Mouse (Mus musculus) limb, embryonic 15.5 days (tissue): Measurements from ENCODE around the gene Gltpd2. TPM values are rescaled to one million over a fixed set of nuclear protein-coding genes. Genes with fewer than 3 reads are reported as not detected.

Experiments
- ATAC-seq: fragments of 200-750 bp; cut with Nextera tagmentation; 2 replicates; pipeline ENCODE4 v1.8.0; 2017; ENCODE audit warnings: low read depth, moderate TSS enrichment; ENCODE audit not compliant: insufficient number of reproducible peaks, low FRiP score, low TSS enrichment
- H3K27ac ChIP-seq: fragments of 300-500 bp; sonication (generic); 2 replicates; pipeline ENCODE4 v1.5.1; 2015; ENCODE audit warnings: moderate library complexity, mild to moderate bottlenecking, inconsistent platforms
- H3K27me3 ChIP-seq: fragments of 300-500 bp; sonication (generic); 2 replicates; pipeline ENCODE4 v1.6.1; 2015; ENCODE audit warnings: inconsistent platforms
- H3K36me3 ChIP-seq: fragments of 300-500 bp; sonication (generic); 2 replicates; pipeline ENCODE4 v1.6.1; 2015; ENCODE audit warnings: inconsistent platforms
- H3K4me1 ChIP-seq: fragments of 300-500 bp; sonication (generic); 2 replicates; pipeline ENCODE4 v1.6.1; 2015; ENCODE audit warnings: inconsistent platforms
- H3K4me2 ChIP-seq: fragments of 300-500 bp; sonication (generic); 2 replicates; pipeline ENCODE4 v1.6.1; 2015; ENCODE audit warnings: mild to moderate bottlenecking, inconsistent platforms
- H3K4me3 ChIP-seq: fragments of 300-500 bp; sonication (generic); 2 replicates; pipeline ENCODE4 v1.5.1; 2015; ENCODE audit warnings: mild to moderate bottlenecking, inconsistent platforms
- H3K9ac ChIP-seq: fragments of 300-500 bp; sonication (generic); 2 replicates; pipeline ENCODE4 v1.6.1; 2015; ENCODE audit warnings: inconsistent platforms
- H3K9me3 ChIP-seq: fragments of 300-500 bp; sonication (generic); 2 replicates; pipeline ENCODE4 v1.6.1; 2016; ENCODE audit warnings: inconsistent platforms
- WGBS: fragments of 180-500 bp; shearing (Covaris S2); methylation state at CpG from one replicate; pipeline ENCODE4 v1.1.7; 2015; 5-methylcytosine and 5-hydroxymethylcytosine counted together
- polyA plus RNA-seq: library from polyadenylated mRNA; unstranded; fragments of >200 nt; fragmentation: Nextera tagmentation; extraction: Ambion mirVana; gene quantifications from 2 replicates; pipeline ENCODE4 v1.2.1, GENCODE M21; 2015

The Gltpd2 gene
- polyA plus RNA-seq, 1 experiment from 2014 or later = 0.26 TPM

GRCm38 (mm10) chr11:70540928-70541327 lies 21.9 kb downstream of the Gltpd2 start:
- ATAC-seq = no peak
- Histone ChIP-seq H3K36me3 (no peaks in the 10 kb centered on the region), H3K4me2 (peak overlapping the region; percentile 85), H3K27me3 (peaks cover 10% of the 10 kb centered on the region; the same call in 1 of the 2 replicates), H3K4me3 (peak overlapping the region; percentile 69), H3K9me3 (no peaks in the 10 kb centered on the region), H3K9ac (no peak overlapping the region), H3K4me1 (peaks cover 7% of the 10 kb centered on the region), H3K27ac (no peak overlapping the region)
- 91% methylated on average over 7 of the region's 7 CpGs for WGBS

GRCm38 (mm10) chr11:70541415-70541814 lies 22.4 kb downstream of the Gltpd2 start:
- Histone ChIP-seq H3K9me3 (no peaks in the 10 kb centered on the region), H3K9ac (no peak overlapping the region), H3K36me3 (no peaks in the 10 kb centered on the region), H3K4me2 (0 out of 2 replicates have a peak overlapping the region, but pooled peaks have one; percentile 85), H3K4me3 (0 out of 2 replicates have a peak overlapping the region, but pooled peaks have one; percentile 69), H3K4me1 (peaks cover 7% of the 10 kb centered on the region), H3K27ac (no peak overlapping the region), H3K27me3 (peaks cover 10% of the 10 kb centered on the region; the same call in 1 of the 2 replicates)
- no peak for ATAC-seq
- WGBS = 62% methylated on average over 5 of the region's 5 CpGs

- 62% methylated on average over 7 of the region's 7 CpGs for WGBS
- no peak for ATAC-seq
- Histone ChIP-seq H3K9ac (no peak overlapping the region), H3K27me3 (peaks cover 4% of the 10 kb centered on the region; the same call in 1 of the 2 replicates), H3K4me1 (peaks cover 7% of the 10 kb centered on the region), H3K27ac (no peak overlapping the region), H3K9me3 (no peaks in the 10 kb centered on the region), H3K4me3 (no peak overlapping the region), H3K36me3 (no peaks in the 10 kb centered on the region), H3K4me2 (no peak overlapping the region)
Measured at GRCm38 (mm10) chr11:70544496-70544895, 25.5 kb downstream of the Gltpd2 start.

- no peak overlapping the region for H3K9ac ChIP-seq
- 81% methylated on average over 8 of the region's 8 CpGs for WGBS
Measured at GRCm38 (mm10) chr11:70551526-70551925, 32.5 kb downstream of the Gltpd2 start.

GRCm38 (mm10) chr11:70553940-70554339 lies 34.9 kb downstream of the Gltpd2 start:
- H3K36me3 ChIP-seq = peaks cover 12% of the 10 kb centered on the region
- no peak for ATAC-seq
- H3K4me1 ChIP-seq = no peaks in the 10 kb centered on the region
- H3K27me3 ChIP-seq = no peaks in the 10 kb centered on the region
- H3K9me3 ChIP-seq = no peaks in the 10 kb centered on the region
- WGBS = 21% methylated on average over 7 of the region's 7 CpGs
- H3K4me3 ChIP-seq = no peak overlapping the region
- H3K27ac ChIP-seq = no peak overlapping the region
- no peak overlapping the region for H3K4me2 ChIP-seq
- H3K9ac ChIP-seq = no peak overlapping the region

More at GRCm38 (mm10) chr11:70551526-70551925, 32.5 kb downstream of the Gltpd2 start:
- ATAC-seq = no peak
- Histone ChIP-seq H3K9me3 (no peaks in the 10 kb centered on the region), H3K4me1 (no peaks in the 10 kb centered on the region), H3K36me3 (peaks cover 12% of the 10 kb centered on the region), H3K4me2 (no peak overlapping the region), H3K27ac (no peak overlapping the region), H3K4me3 (no peak overlapping the region), H3K27me3 (no peaks in the 10 kb centered on the region)

GRCm38 (mm10) chr11:70557545-70557944 lies 38.5 kb downstream of the Gltpd2 start:
- Histone ChIP-seq H3K27me3 (no peaks in the 10 kb centered on the region), H3K4me1 (peaks cover 7% of the 10 kb centered on the region), H3K9ac (no peak overlapping the region), H3K27ac (no peak overlapping the region), H3K4me3 (no peak overlapping the region), H3K4me2 (no peak overlapping the region), H3K9me3 (no peaks in the 10 kb centered on the region), H3K36me3 (peaks cover 9% of the 10 kb centered on the region)
- ATAC-seq = no peak
- 90% methylated on average over 9 of the region's 9 CpGs for WGBS

GRCm38 (mm10) chr11:70561937-70562286 lies 42.9 kb downstream of the Gltpd2 start:
- H3K4me3 ChIP-seq = peak overlapping the region; percentile 90
- no peaks in the 10 kb centered on the region for H3K9me3 ChIP-seq
- no peak for ATAC-seq
- H3K36me3 ChIP-seq = no peaks in the 10 kb centered on the region
- peaks cover 35% of the 10 kb centered on the region for H3K4me1 ChIP-seq
- peak overlapping the region; percentile 90 for H3K27ac ChIP-seq
- peak overlapping the region; percentile 90 for H3K4me2 ChIP-seq
- H3K9ac ChIP-seq = 0 out of 2 replicates have a peak overlapping the region, but pooled peaks have one; percentile 72
- H3K27me3 ChIP-seq = no peaks in the 10 kb centered on the region
- 6% methylated on average over 2 of the region's 2 CpGs for WGBS

GRCm38 (mm10) chr11:70562287-70562994 lies 43.4 kb downstream of the Gltpd2 start, which contains the start of gene Mink1:
Mink1 (plus strand) TSS chr11:70562881.
- under 1% methylated on average over 41 of the region's 57 CpGs for WGBS
- Histone ChIP-seq H3K4me3 (peak within 1 kb of the TSS; percentile 90), H3K4me1 (peaks cover 37% of the 10 kb centered on the region), H3K27me3 (no peaks in the 10 kb centered on the region), H3K36me3 (no peaks in the 10 kb centered on the region), H3K9ac (peak within 1 kb of the TSS; percentile 72), H3K27ac (peak within 1 kb of the TSS; percentile 90), H3K4me2 (peak within 1 kb of the TSS; percentile 90), H3K9me3 (no peaks in the 10 kb centered on the region)
- ATAC-seq = peak; percentile 85

- 2% methylated on average over 19 of the region's 31 CpGs for WGBS
Measured at GRCm38 (mm10) chr11:70562995-70563469, 44.0 kb downstream of the Gltpd2 start.

GRCm38 (mm10) chr11:70563470-70564275 lies 44.7 kb downstream of the Gltpd2 start:
- Histone ChIP-seq H3K4me3 (peak overlapping the region; percentile 90), H3K9ac (peak overlapping the region; percentile 72), H3K27ac (peak overlapping the region; percentile 90), H3K4me2 (peak overlapping the region; percentile 90), H3K4me1 (peaks cover 37% of the 10 kb centered on the region), H3K9me3 (no peaks in the 10 kb centered on the region), H3K36me3 (peaks cover 8% of the 10 kb centered on the region; the same call in 1 of the 2 replicates), H3K27me3 (no peaks in the 10 kb centered on the region)
- WGBS = under 1% methylated on average over 25 of the region's 25 CpGs
- ATAC-seq = no peak

More at GRCm38 (mm10) chr11:70562995-70563469, 44.0 kb downstream of the Gltpd2 start:
- Histone ChIP-seq H3K9me3 (no peaks in the 10 kb centered on the region), H3K4me2 (peak overlapping the region; percentile 90), H3K36me3 (peaks cover 5% of the 10 kb centered on the region; the same call in 1 of the 2 replicates), H3K27me3 (no peaks in the 10 kb centered on the region), H3K4me1 (peaks cover 37% of the 10 kb centered on the region), H3K27ac (peak overlapping the region; percentile 90), H3K4me3 (peak overlapping the region; percentile 90), H3K9ac (peak overlapping the region; percentile 72)
- ATAC-seq = peak; percentile 11; the same call in 1 of the 2 replicates

- H3K27ac ChIP-seq = no peak overlapping the region
- no peaks in the 10 kb centered on the region for H3K9me3 ChIP-seq
- peaks cover 37% of the 10 kb centered on the region for H3K4me1 ChIP-seq
- no peak for ATAC-seq
- peak overlapping the region; percentile 90 for H3K4me2 ChIP-seq
- no peaks in the 10 kb centered on the region for H3K27me3 ChIP-seq
- H3K36me3 ChIP-seq = peaks cover 8% of the 10 kb centered on the region; the same call in 1 of the 2 replicates
- peak overlapping the region; percentile 90 for H3K4me3 ChIP-seq
- H3K9ac ChIP-seq = no peak overlapping the region
- 25% methylated on average over 4 of the region's 4 CpGs for WGBS
Measured at GRCm38 (mm10) chr11:70564276-70564873, 45.4 kb downstream of the Gltpd2 start.
